Mouse (Mus musculus) bone marrow, adult 2 months (tissue): ENCODE data around the gene Rpp25l.

Experiments used
- CTCF ChIP-seq: fragments of 200-500 bp; IDR thresholded peaks from 2 replicates; pipeline ENCODE4 v1.5.1; 2011; ENCODE audit warnings: low read length, control low read depth; ENCODE audit not compliant: control insufficient read depth, insufficient read depth
- POLR2A ChIP-seq: fragments of 200-500 bp; IDR thresholded peaks from 2 replicates; pipeline ENCODE4 v1.6.1; 2011; ENCODE audit warnings: low read depth, mild to moderate bottlenecking, control low read depth, low read length, borderline replicate concordance; ENCODE audit not compliant: control insufficient read depth

- TF ChIP-seq CTCF, result no peak
- TF ChIP-seq POLR2A, result no peak
Observed at GRCm38 (mm10) chr4:41740380-41741157, 27.2 kb upstream of the Rpp25l start.
